Mouse (Mus musculus): ENCODE measurements at regions not wholly inside any gene's neighbourhood (a gene's known extent, or its start where the extent isn't known, plus 50 kb on each side); places are given as distances from the start of the nearest gene placed in this dataset.

DNA sequence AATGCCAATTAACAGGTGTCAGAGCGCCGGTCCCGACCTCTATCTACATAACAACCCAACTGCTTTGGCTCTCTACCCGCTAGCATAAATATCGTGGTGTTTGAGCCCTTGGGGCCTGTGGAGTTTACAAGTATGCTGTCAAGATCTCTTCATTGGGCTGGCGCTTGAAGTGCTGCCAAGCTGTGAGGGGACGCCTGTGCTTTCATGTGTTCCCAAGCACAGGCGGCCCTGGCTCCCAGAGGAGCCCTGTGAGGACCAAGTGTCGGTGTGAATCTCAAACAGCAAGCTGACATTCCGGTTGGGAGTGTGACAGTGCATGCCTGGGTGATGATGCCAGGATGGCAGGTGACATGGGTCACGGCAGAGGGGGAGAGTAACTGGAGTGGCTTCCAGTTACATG lies 82.0 kb upstream of the Egflam start:
- TF ChIP-seq CTCF (IDR thresholded peaks at IDR 0.05; ENCODE audit: borderline replicate concordance, insufficient read depth, low read depth, low read length) = no peak
- TF ChIP-seq POLR2A (IDR thresholded peaks at IDR 0.05; ENCODE audit: borderline replicate concordance, insufficient read depth, low read length) = no peak

All from cerebellum, adult 2 months (tissue).